Mouse (Mus musculus) megakaryocyte progenitor cell, adult 5-6 weeks (primary cell): Measurements from ENCODE around the gene Calca. TPM values are rescaled to one million over a fixed set of nuclear protein-coding genes. Genes with fewer than 3 reads are reported as not detected.
"Not testable (repeated sequence)": the region's sequence is repeated elsewhere in the genome, so short reads cannot be mapped to it uniquely, and the experiment has no call there.

Source experiments
- ATAC-seq: replicated peaks from 2 replicates; pipeline ENCODE4 v1.8.0; 2016; ENCODE audit warnings: mild to moderate bottlenecking, moderate TSS enrichment, inconsistent platforms; ENCODE audit not compliant: poor library complexity
- total RNA-seq, 2 experiments: library from RNA; stranded (forward) in 1 of 2; stranded (reverse) in 1 of 2; fragments of 157-497, 149-512 nt in 1 of 2; fragments of 200-1000 nt in 1 of 2; gene quantifications; 2 replicates each; pipeline versions ENCODE4 v1.2.3 to v1.2.4; 2015 to 2017

The Calca gene
- total RNA-seq (2015) (not detected in 2 replicates), total RNA-seq (2017) (not detected in 2 replicates)

- ATAC-seq: peak; percentile 29; the same call in 1 of the 2 replicates
These were observed at the start of gene Calca for GRCm38 (mm10) chr7:114636102-114636501. TSS of gene Calca (minus strand) at chr7:114636357.

GRCm38 (mm10) chr7:114672697-114673096 lies 36.5 kb upstream of the Calca start:
- peak; percentile 63; the same call in 1 of the 2 replicates for ATAC-seq

GRCm38 (mm10) chr7:114671405-114671804 lies 35.2 kb upstream of the Calca start:
- ATAC-seq: peak; percentile 31; the same call in 1 of the 2 replicates

GRCm38 (mm10) chr7:114649730-114650129 lies 13.6 kb upstream of the Calca start:
- peak; percentile 39; the same call in 1 of the 2 replicates for ATAC-seq

DNA sequence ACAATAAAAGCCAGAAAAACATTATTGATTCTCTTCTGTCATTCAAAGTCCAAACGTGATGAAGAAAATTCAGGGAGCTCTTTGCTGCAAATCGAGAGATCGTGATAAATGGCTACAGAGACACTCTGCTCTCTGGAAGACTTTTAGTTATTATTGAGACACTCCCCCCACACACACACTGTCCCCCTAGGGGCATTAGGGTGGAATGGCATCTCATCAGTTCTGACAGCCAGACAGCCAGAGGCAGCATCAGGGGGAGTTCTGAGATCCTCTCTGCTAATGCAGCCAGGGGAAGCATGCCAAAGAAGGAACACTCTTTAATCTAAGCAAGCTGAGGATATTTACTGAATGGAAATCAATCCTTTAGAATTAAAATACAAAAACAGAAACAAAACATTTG lies 12.6 kb upstream of the Calca start:
- peak; percentile 66 for ATAC-seq

DNA sequence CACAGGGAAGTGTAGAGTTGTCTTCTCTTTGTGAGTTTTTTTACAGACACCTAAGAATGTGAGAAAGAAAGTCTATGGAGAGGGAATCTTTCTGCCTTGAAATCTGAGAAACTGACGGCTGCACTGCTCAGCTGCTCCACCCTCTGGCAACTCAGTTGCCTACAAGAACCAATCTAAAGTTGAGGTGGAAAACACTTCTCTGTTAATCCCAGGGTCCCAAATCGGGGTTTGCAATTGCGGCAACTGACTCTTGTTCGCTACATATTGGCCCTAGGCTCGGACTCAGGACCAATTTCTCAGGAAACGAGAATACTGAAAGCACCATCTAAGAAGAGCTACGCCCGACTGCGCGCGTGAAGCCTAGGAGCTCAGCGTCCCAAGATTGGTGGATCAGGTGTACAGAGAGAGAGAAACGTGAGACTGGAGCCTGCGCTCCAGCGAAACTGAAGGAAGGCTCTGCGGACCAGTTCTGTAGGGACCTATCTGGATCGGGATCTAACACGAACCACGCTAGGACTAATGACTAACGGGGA lies 522 bp downstream of the Calca start:
- ATAC-seq: peak; percentile 73

GRCm38 (mm10) chr7:114634386-114634785 lies 1.8 kb downstream of the Calca start:
- ATAC-seq: no peak

GRCm38 (mm10) chr7:114625966-114626365 lies 10.2 kb downstream of the Calca start:
- no peak for ATAC-seq

- peak; percentile 46; the same call in 1 of the 2 replicates for ATAC-seq
These were observed 19.4 kb downstream of the Calca start for GRCm38 (mm10) chr7:114616759-114617158.

DNA sequence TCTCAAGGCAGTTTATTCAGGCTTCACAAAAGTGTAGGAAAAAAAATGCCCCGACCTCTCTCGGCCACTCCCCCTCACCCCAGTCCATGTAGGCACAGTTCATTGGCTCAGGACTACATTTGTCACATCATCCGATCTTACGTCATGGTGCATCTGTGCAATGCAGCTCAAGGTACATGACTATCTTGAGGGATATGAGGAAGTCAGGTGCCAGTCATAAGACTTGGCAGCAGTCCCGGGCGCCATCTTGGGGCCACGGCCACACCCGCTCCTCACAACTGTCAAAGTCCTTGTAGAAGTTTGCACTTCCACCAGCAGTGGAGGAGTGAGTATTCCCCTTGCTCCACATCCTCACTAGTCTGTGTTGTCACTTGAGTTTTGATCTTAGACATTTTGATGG lies 41.8 kb downstream of the Calca start:
- not testable (repeated sequence) for ATAC-seq

GRCm38 (mm10) chr7:114582441-114582840 lies 53.7 kb downstream of the Calca start:
- no peak for ATAC-seq

Other genes with a start within 250 kb of the Calca start
- 9.8 and 13.0 TPM in 2 replicates for gene Pde3b, start 221.1 kb downstream of the Calca start, total RNA-seq (2015)
- gene Pde3b, start 221.1 kb downstream of the Calca start, total RNA-seq (2017): 12.0 and 14.5 TPM in 2 replicates
- 3.1 and 4.0 TPM in 2 replicates for gene Cyp2r1, start 73.4 kb downstream of the Calca start, total RNA-seq (2015)
- gene Cyp2r1, start 73.4 kb downstream of the Calca start, total RNA-seq (2017): 0.58 and 0.71 TPM in 2 replicates
- gene Calcb, start 82.3 kb upstream of the Calca start, total RNA-seq (2015): not detected in 2 replicates
- not detected in 2 replicates for gene Calcb, start 82.3 kb upstream of the Calca start, total RNA-seq (2017)
- not detected in 2 replicates for gene Insc, start 107.3 kb upstream of the Calca start, total RNA-seq (2015)
- not detected in 2 replicates for gene Insc, start 107.3 kb upstream of the Calca start, total RNA-seq (2017)